Mouse (Mus musculus) adrenal gland, adult (tissue): ENCODE measurements at regions not wholly inside any gene's neighbourhood (a gene's known extent, or its start where the extent isn't known, plus 50 kb on each side); places are given as distances from the start of the nearest gene placed in this dataset.

Experiments used
- DNase-seq, 2 experiments: peaks; one replicate each; pipeline ENCODE4 v3.0.0; 2022 to 2023; ENCODE audit warnings: low spot score in 1 of 2; ENCODE audit not compliant: inconsistent age in 2 of 2

GRCm38 (mm10) chr7:136152470-136152869 is 436.3 kb upstream of the Mki67 start:
- DNase-seq, result peak; percentile 27 to 77

GRCm38 (mm10) chr7:136153621-136154020 is 437.5 kb upstream of the Mki67 start:
- DNase-seq, result no peak

GRCm38 (mm10) chr7:136159136-136159535 is 443.0 kb upstream of the Mki67 start:
- no peak for DNase-seq

GRCm38 (mm10) chr7:136161526-136161925 is 445.4 kb upstream of the Mki67 start:
- no peak for DNase-seq

GRCm38 (mm10) chr7:136164834-136165233 is 448.7 kb upstream of the Mki67 start:
- DNase-seq, result no peak

GRCm38 (mm10) chr7:136169261-136169660 is 453.1 kb upstream of the Mki67 start:
- DNase-seq, result no peak

- no peak for DNase-seq
Observed at GRCm38 (mm10) chr7:136176373-136176772, 460.2 kb upstream of the Mki67 start.

GRCm38 (mm10) chr7:136180996-136181395 is 464.8 kb upstream of the Mki67 start:
- DNase-seq, result no peak

GRCm38 (mm10) chr7:136182101-136182500 is 465.9 kb upstream of the Mki67 start:
- DNase-seq, result peak in 1 of 2 experiments; percentile 40

GRCm38 (mm10) chr7:136196424-136197160 is 480.4 kb upstream of the Mki67 start:
- DNase-seq, result no peak

- no peak for DNase-seq
Observed at GRCm38 (mm10) chr7:136208879-136209278, 492.7 kb upstream of the Mki67 start.

- DNase-seq, result no peak
Observed at GRCm38 (mm10) chr7:136209299-136210171, 493.4 kb upstream of the Mki67 start.

GRCm38 (mm10) chr7:136212492-136212891 is 496.3 kb upstream of the Mki67 start:
- DNase-seq, result no peak

GRCm38 (mm10) chr7:136213057-136213961 is 497.1 kb upstream of the Mki67 start:
- no peak for DNase-seq

GRCm38 (mm10) chr7:136213962-136214308 is 497.8 kb upstream of the Mki67 start:
- DNase-seq, result no peak

GRCm38 (mm10) chr7:136214415-136214814 is 498.3 kb upstream of the Mki67 start:
- DNase-seq, result no peak

GRCm38 (mm10) chr7:136216734-136217133 is 500.6 kb upstream of the Mki67 start:
- DNase-seq, result peak; percentile 51 to 87

GRCm38 (mm10) chr7:136219564-136220244 is 503.5 kb upstream of the Mki67 start:
- no peak for DNase-seq

- no peak for DNase-seq
Observed at GRCm38 (mm10) chr7:136220245-136221167, 504.3 kb upstream of the Mki67 start.

- no peak for DNase-seq
Observed at GRCm38 (mm10) chr7:136221620-136222019, 505.5 kb upstream of the Mki67 start.
